Mouse (Mus musculus): ENCODE results near the gene Mrps25. TPM values are rescaled to one million over a fixed set of nuclear protein-coding genes. Genes with fewer than 3 reads are reported as not detected.
A peak's percentile ranks its signal among the peaks of the same experiment; 100 is the strongest.

Mrps25 gene
- polyA plus RNA-seq, 1 experiment from 2014 or later: 70.4 TPM

GRCm38 (mm10) chr6:92184178-92184577 lies 345 bp upstream of the Mrps25 start:
- H3K27me3 ChIP-seq: no peaks in the 10 kb centered on the region
- peaks cover 20% of the 10 kb centered on the region for H3K4me1 ChIP-seq (replicated peaks)
- peak; percentile 83 for ATAC-seq (ENCODE audit: low FRiP score, low read depth)
- peak overlapping the region; percentile 59 for H3K4me2 ChIP-seq
- peaks cover 22% of the 10 kb centered on the region for H3K36me3 ChIP-seq
- peak overlapping the region; percentile 73 for H3K9ac ChIP-seq
- peak overlapping the region; percentile 82 for H3K27ac ChIP-seq (replicated peaks)
- no peaks in the 10 kb centered on the region; the same call in 1 of the 2 replicates for H3K9me3 ChIP-seq
- peak overlapping the region; percentile 72 for H3K4me3 ChIP-seq
- WGBS: 3% methylated on average over 10 of the region's 10 CpGs

DNA sequence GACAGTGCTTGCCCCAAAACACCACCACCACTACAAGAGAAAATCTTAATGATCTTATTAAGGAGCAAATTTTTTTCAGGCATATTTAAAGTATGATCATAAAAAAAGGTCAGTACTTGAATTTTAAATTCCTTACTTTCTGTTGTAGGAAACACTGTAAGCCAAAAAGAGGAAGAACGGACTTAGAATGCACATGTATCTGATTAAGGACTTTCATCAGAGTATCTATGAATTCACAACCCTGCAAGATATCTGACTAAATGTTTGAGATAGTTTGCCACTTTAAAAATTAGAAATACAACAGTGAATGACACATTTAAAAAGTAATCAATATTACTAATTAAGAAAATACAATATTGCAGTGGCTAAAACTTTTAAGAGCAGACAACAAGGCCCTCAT lies 7.4 kb downstream of the Mrps25 start:
- WGBS: 94% methylated on average over 1 of the region's 1 CpGs
- Histone ChIP-seq H3K4me3 (no peak overlapping the region), H3K4me1 (replicated peaks) (no peaks in the 10 kb centered on the region), H3K36me3 (peaks cover 63% of the 10 kb centered on the region), H3K27ac (replicated peaks) (no peak overlapping the region), H3K27me3 (no peaks in the 10 kb centered on the region), H3K9me3 (no peaks in the 10 kb centered on the region; the same call in 1 of the 2 replicates), H3K9ac (no peak overlapping the region), H3K4me2 (no peak overlapping the region)
- no peak for ATAC-seq (ENCODE audit: low FRiP score, low read depth)

DNA sequence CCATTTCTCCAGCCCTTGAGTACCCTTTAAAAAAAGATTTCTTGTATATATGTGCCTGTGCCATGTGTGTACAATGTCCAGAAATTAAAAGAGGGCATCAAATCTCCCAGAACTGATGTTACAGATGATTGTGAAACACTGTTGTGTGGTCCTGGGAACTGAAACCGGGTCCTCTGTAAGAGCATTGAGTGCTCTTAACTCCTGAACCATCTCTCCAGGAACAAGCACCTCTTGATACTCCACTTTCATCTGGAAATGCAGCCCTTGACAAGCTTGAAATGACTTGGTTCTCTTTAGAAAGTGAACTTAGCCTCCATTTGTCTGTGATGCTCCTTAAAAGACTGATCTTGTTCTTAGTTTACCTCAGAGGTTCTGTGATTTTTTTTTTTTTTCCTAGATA lies 21.1 kb downstream of the Mrps25 start:
- Histone ChIP-seq H3K4me2 (no peak overlapping the region), H3K27me3 (no peaks in the 10 kb centered on the region)
- no peak for ATAC-seq (ENCODE audit: low FRiP score, low read depth)

GRCm38 (mm10) chr6:92158801-92159200 lies 25.0 kb downstream of the Mrps25 start:
- Histone ChIP-seq H3K4me2 (no peak overlapping the region), H3K27ac (replicated peaks) (no peak overlapping the region), H3K36me3 (peaks cover 95% of the 10 kb centered on the region), H3K4me1 (replicated peaks) (no peaks in the 10 kb centered on the region), H3K9ac (no peak overlapping the region), H3K27me3 (no peaks in the 10 kb centered on the region), H3K4me3 (no peak overlapping the region), H3K9me3 (no peaks in the 10 kb centered on the region)
- 94% methylated on average over 3 of the region's 3 CpGs for WGBS
- ATAC-seq (ENCODE audit: low FRiP score, low read depth): no peak

More for the DNA sequence above, 21.1 kb downstream of the Mrps25 start:
- H3K9me3 ChIP-seq: no peaks in the 10 kb centered on the region
- no peak overlapping the region for H3K4me3 ChIP-seq
- no peak overlapping the region for H3K9ac ChIP-seq
- WGBS: 98% methylated on average over 1 of the region's 1 CpGs
- H3K27ac ChIP-seq (replicated peaks): no peak overlapping the region
- no peaks in the 10 kb centered on the region for H3K4me1 ChIP-seq (replicated peaks)
- H3K36me3 ChIP-seq: peaks cover 89% of the 10 kb centered on the region

- H3K9ac ChIP-seq: no peak overlapping the region
- H3K27me3 ChIP-seq: no peaks in the 10 kb centered on the region
- peaks cover 74% of the 10 kb centered on the region for H3K36me3 ChIP-seq
- ATAC-seq (ENCODE audit: low FRiP score, low read depth): no peak
- H3K27ac ChIP-seq (replicated peaks): no peak overlapping the region
- H3K4me2 ChIP-seq: no peak overlapping the region
- no peaks in the 10 kb centered on the region for H3K9me3 ChIP-seq
- H3K4me3 ChIP-seq: no peak overlapping the region
- 80% methylated on average over 1 of the region's 1 CpGs for WGBS
- no peaks in the 10 kb centered on the region for H3K4me1 ChIP-seq (replicated peaks)
These were observed 30.1 kb downstream of the Mrps25 start for GRCm38 (mm10) chr6:92153774-92154173.

DNA sequence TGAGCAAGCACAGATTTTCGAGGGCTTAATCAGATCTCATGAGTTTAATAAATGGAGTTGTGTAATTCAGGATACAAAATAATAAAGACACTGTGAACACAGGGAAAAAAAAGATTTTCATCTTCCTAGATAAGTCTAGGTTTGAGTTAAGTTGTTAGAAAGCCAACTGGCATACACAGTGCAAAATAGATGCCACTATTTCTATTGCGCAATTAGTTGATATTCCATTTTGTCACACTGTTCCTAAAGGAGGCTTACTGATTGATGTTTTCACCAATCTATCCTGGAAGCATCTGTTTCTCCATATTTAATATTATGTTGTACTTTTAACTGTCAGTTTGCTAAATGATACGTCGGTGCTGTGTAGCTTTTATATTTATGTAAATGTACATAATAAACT lies 38.0 kb downstream of the Mrps25 start:
- H3K36me3 ChIP-seq: peaks cover 23% of the 10 kb centered on the region
- ATAC-seq (ENCODE audit: low FRiP score, low read depth): no peak
- no peaks in the 10 kb centered on the region for H3K4me1 ChIP-seq (replicated peaks)
- no peak overlapping the region for H3K27ac ChIP-seq (replicated peaks)
- H3K4me2 ChIP-seq: no peak overlapping the region
- WGBS: 96% methylated on average over 4 of the region's 4 CpGs
- H3K4me3 ChIP-seq: no peak overlapping the region
- no peak overlapping the region for H3K9ac ChIP-seq
- no peaks in the 10 kb centered on the region for H3K9me3 ChIP-seq
- no peaks in the 10 kb centered on the region for H3K27me3 ChIP-seq

DNA sequence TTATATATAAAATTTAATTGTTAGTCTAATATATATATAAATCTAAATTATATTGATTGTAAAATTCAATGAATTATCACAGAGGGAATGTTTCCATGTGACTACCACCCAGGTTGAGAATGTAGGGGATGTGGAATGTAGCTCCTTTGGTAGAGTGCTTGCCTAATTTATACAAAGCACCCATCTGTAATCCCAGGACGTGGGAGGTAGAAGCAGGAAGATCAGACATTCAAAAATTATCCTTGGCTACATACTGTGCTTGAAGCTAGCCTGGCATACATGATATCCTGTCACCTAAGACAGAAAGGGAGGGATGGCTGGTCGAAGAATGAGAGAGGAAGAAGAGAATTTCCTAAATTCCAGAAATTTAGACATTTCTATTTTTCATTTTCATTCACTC lies 47.5 kb downstream of the Mrps25 start:
- Histone ChIP-seq H3K4me3 (no peak overlapping the region), H3K27me3 (no peaks in the 10 kb centered on the region), H3K36me3 (no peaks in the 10 kb centered on the region), H3K9ac (no peak overlapping the region), H3K4me2 (no peak overlapping the region), H3K27ac (replicated peaks) (no peak overlapping the region), H3K4me1 (replicated peaks) (0 out of 2 replicates have a peak, but pooled peaks cover 3% of the 10 kb centered on the region), H3K9me3 (no peaks in the 10 kb centered on the region)
- no peak for ATAC-seq (ENCODE audit: low FRiP score, low read depth)
- 75% methylated on average over 2 of the region's 2 CpGs for WGBS

DNA sequence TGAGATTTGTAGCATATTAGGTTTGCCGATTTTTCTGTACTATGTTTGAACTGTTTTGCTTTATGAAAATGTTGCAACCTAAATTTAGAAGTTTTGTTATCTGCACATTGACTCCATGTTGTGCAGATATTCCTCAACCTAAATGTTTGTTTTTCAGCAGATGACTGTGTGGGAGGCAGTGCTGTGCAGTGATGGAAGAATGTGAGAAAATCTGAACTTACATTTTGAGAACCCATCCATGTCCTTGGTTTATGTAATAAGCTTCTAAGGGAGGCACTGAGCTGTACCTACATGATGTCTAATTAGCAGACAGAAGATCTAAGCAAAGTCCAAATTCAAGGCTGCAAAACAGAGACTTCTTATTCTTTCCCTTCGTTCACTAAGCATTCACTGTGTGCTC lies 50.2 kb downstream of the Mrps25 start:
- H3K4me3 ChIP-seq: no peak overlapping the region
- H3K4me1 ChIP-seq (replicated peaks): 0 out of 2 replicates have a peak, but pooled peaks cover 3% of the 10 kb centered on the region
- H3K9ac ChIP-seq: no peak overlapping the region
- no peaks in the 10 kb centered on the region for H3K36me3 ChIP-seq
- no peaks in the 10 kb centered on the region for H3K9me3 ChIP-seq
- no peaks in the 10 kb centered on the region for H3K27me3 ChIP-seq
- no peak for ATAC-seq (ENCODE audit: low FRiP score, low read depth)
- H3K4me2 ChIP-seq: no peak overlapping the region
- no peak overlapping the region for H3K27ac ChIP-seq (replicated peaks)
- WGBS: 94% methylated on average over 2 of the region's 2 CpGs

DNA sequence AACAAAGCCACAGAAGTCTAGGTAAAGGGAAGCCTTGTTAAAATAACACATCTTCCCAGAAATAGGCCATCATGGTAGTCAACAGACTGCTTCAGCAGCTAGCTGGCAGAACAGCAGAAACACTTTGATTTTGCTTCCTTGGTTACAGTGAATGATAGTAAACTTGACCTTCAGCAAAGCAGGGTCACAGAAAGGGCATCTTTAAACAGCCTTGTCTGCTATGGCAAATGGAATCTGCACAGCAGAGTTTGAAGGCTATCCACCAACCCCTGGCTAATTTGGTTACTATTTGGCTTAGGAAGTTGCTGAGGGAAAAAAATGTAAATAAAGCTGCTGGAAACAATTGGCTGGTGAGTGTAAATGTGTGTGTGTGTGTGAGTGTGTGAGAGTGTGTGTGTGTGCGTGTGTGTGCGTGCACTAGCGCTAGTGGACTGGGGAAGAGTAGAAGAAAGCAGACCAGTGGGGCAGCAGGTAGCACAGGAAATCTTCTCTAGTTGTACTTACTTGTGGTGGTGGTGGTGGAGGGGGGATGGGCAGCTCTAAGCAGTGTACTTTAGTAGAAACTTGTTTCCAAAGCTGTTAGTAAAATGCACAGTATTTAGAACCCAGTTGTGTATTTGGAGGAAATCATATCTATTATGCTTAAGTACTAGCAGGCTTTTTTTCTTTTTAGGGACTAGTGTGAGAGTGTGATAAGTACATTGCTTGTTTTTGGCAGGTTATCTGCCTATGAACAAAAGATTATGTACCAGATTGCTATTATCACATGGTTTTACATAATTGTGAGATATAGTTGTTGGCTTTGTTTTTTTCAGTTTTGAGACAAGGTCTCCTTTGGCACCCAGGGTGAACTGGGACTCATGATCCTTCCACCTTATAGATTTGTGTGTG lies 51.6 kb downstream of the Mrps25 start:
- 88% methylated on average over 3 of the region's 3 CpGs for WGBS
- H3K4me2 ChIP-seq: no peak overlapping the region
- ATAC-seq (ENCODE audit: low FRiP score, low read depth): no peak

GRCm38 (mm10) chr6:92131456-92131855 lies 52.4 kb downstream of the Mrps25 start:
- WGBS: 92% methylated on average over 1 of the region's 1 CpGs
- Histone ChIP-seq H3K4me2 (no peak overlapping the region), H3K9me3 (no peaks in the 10 kb centered on the region), H3K9ac (no peak overlapping the region), H3K27me3 (no peaks in the 10 kb centered on the region), H3K4me1 (replicated peaks) (0 out of 2 replicates have a peak, but pooled peaks cover 3% of the 10 kb centered on the region), H3K36me3 (no peaks in the 10 kb centered on the region), H3K4me3 (no peak overlapping the region), H3K27ac (replicated peaks) (no peak overlapping the region)
- no peak for ATAC-seq (ENCODE audit: low FRiP score, low read depth)

More for the DNA sequence above, 51.6 kb downstream of the Mrps25 start:
- Histone ChIP-seq H3K36me3 (no peaks in the 10 kb centered on the region), H3K9ac (no peak overlapping the region), H3K27ac (replicated peaks) (no peak overlapping the region), H3K4me3 (no peak overlapping the region), H3K27me3 (no peaks in the 10 kb centered on the region), H3K9me3 (no peaks in the 10 kb centered on the region), H3K4me1 (replicated peaks) (0 out of 2 replicates have a peak, but pooled peaks cover 3% of the 10 kb centered on the region)

DNA sequence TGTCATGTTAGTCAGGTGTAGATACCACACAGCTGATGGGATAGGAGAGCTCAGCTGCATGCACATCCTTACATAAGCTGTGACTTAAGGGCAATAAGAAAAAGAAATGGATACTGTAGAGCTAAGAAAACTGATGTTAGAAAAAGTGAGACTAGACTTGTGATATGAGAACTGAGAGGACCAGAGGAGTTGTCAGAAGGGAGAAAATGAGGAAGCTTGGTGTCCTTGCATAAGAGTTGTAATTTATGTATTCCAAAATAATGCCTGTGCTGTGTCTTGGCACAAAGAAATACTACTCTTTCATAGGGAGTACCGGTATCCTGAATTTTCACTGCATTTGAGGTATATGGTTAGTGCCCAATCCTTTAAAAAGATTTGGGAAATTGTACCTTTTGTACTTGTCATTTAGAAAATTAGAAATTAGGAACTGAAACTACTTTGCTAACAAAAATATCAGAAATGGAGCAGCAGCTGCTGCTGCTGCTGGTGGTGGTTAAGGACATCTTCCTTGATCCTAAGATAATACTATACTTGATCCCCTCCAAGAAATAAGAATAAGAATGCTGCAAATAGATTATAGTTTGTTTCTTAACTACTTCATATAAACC lies 56.9 kb downstream of the Mrps25 start:
- no peak for ATAC-seq (ENCODE audit: low FRiP score, low read depth)

GRCm38 (mm10) chr6:92124547-92124946 lies 59.3 kb downstream of the Mrps25 start:
- ATAC-seq (ENCODE audit: low FRiP score, low read depth): no peak

More for the DNA sequence above, 56.9 kb downstream of the Mrps25 start:
- no peaks in the 10 kb centered on the region for H3K9me3 ChIP-seq
- no peak overlapping the region for H3K27ac ChIP-seq (replicated peaks)
- no peak overlapping the region for H3K4me3 ChIP-seq
- H3K36me3 ChIP-seq: no peaks in the 10 kb centered on the region
- WGBS: 100% methylated on average over 1 of the region's 1 CpGs
- no peaks in the 10 kb centered on the region for H3K27me3 ChIP-seq
- H3K9ac ChIP-seq: no peak overlapping the region
- H3K4me2 ChIP-seq: no peak overlapping the region
- H3K4me1 ChIP-seq (replicated peaks): 0 out of 2 replicates have a peak, but pooled peaks cover under 1% of the 10 kb centered on the region

More at GRCm38 (mm10) chr6:92124547-92124946, 59.3 kb downstream of the Mrps25 start:
- H3K9ac ChIP-seq: no peak overlapping the region
- no peak overlapping the region for H3K27ac ChIP-seq (replicated peaks)
- no peak overlapping the region for H3K4me3 ChIP-seq
- H3K9me3 ChIP-seq: no peaks in the 10 kb centered on the region
- H3K4me1 ChIP-seq (replicated peaks): no peaks in the 10 kb centered on the region
- no peaks in the 10 kb centered on the region for H3K36me3 ChIP-seq
- no peaks in the 10 kb centered on the region for H3K27me3 ChIP-seq
- H3K4me2 ChIP-seq: no peak overlapping the region

All from hindbrain, embryonic 15.5 days (tissue).